Mouse (Mus musculus) heart, postnatal 0 days (tissue): Measurements from ENCODE around the gene Rnf215. TPM values are rescaled to one million over a fixed set of nuclear protein-coding genes. Genes with fewer than 3 reads are reported as not detected.

Experiments used
- ATAC-seq: fragments of 200-750 bp; cut with Nextera tagmentation; 2 replicates; pipeline ENCODE4 v1.8.0; 2017; ENCODE audit warnings: low read depth, moderate number of reproducible peaks, moderate library complexity; ENCODE audit not compliant: insufficient read depth
- DNase-seq: peaks from one replicate; pipeline ENCODE4 v3.0.0-alpha.2; 2016; ENCODE audit warnings: low spot score
- H3K27ac ChIP-seq: fragments of 300-500 bp; sonication (generic); 2 replicates; pipeline ENCODE4 v1.5.1; 2014; ENCODE audit warnings: low read depth, mild to moderate bottlenecking
- H3K27me3 ChIP-seq: fragments of 300-500 bp; sonication (generic); 2 replicates; pipeline ENCODE4 v1.6.1; 2014; ENCODE audit warnings: low read length, mixed read lengths; ENCODE audit not compliant: control insufficient read depth, insufficient read depth
- H3K36me3 ChIP-seq: fragments of 300-500 bp; sonication (generic); replicated peaks from 2 replicates; pipeline ENCODE4 v1.6.1; 2014; ENCODE audit warnings: low read length, mixed read lengths; ENCODE audit not compliant: control insufficient read depth, insufficient read depth
- H3K4me1 ChIP-seq: fragments of 300-500 bp; sonication (generic); 2 replicates; pipeline ENCODE4 v1.6.1; 2014; ENCODE audit warnings: antibody characterized with exemption; ENCODE audit not compliant: control insufficient read depth, insufficient read depth
- H3K4me2 ChIP-seq: fragments of 300-500 bp; sonication (generic); 2 replicates; pipeline ENCODE4 v1.6.1; 2014; ENCODE audit warnings: low read depth, mild to moderate bottlenecking, low read length, moderate library complexity
- H3K4me3 ChIP-seq: fragments of 300-500 bp; sonication (generic); 2 replicates; pipeline ENCODE4 v1.5.1; 2014; ENCODE audit warnings: low read depth, low read length
- H3K9ac ChIP-seq: fragments of 300-500 bp; sonication (generic); replicated peaks from 2 replicates; pipeline ENCODE4 v1.6.1; 2014; ENCODE audit warnings: low read depth, low read length, mixed read lengths
- H3K9me3 ChIP-seq: fragments of 300-500 bp; sonication (generic); replicated peaks from 2 replicates; pipeline ENCODE4 v1.6.1; 2016; ENCODE audit warnings: low read length; ENCODE audit not compliant: control insufficient read depth
- CTCF ChIP-seq: IDR thresholded peaks from 2 replicates; pipeline ENCODE4 v1.5.1; 2016; ENCODE audit warnings: antibody characterized with exemption, control low read depth, low read depth
- EP300 ChIP-seq: IDR thresholded peaks from 2 replicates; pipeline ENCODE4 v1.6.1; 2016; ENCODE audit warnings: antibody characterized with exemption, low read depth
- WGBS: fragments of 180-500 bp; shearing (Covaris S2); extraction: QIAGEN DNeasy Blood & Tissue Kit; methylation state at CpG from one replicate; pipeline ENCODE4 v1.1.7; 2014; 5-methylcytosine and 5-hydroxymethylcytosine counted together
- polyA plus RNA-seq: library from polyadenylated mRNA; unstranded; fragments of >200 nt; fragmentation: Nextera tagmentation; extraction: Ambion mirVana; gene quantifications from 2 replicates; pipeline ENCODE4 v1.2.1, GENCODE M21; 2015
- total RNA-seq: library from RNA; depleted of rRNA; stranded (reverse); fragments of >200 nt; gene quantifications from 2 replicates; pipeline ENCODE4 v1.2.3, GENCODE M21; 2014; ENCODE audit warnings: low replicate concordance

The Rnf215 gene
- total and polyA plus RNA-seq, 2 experiments from 2014 or later: 17.4 to 36.1 TPM

DNA sequence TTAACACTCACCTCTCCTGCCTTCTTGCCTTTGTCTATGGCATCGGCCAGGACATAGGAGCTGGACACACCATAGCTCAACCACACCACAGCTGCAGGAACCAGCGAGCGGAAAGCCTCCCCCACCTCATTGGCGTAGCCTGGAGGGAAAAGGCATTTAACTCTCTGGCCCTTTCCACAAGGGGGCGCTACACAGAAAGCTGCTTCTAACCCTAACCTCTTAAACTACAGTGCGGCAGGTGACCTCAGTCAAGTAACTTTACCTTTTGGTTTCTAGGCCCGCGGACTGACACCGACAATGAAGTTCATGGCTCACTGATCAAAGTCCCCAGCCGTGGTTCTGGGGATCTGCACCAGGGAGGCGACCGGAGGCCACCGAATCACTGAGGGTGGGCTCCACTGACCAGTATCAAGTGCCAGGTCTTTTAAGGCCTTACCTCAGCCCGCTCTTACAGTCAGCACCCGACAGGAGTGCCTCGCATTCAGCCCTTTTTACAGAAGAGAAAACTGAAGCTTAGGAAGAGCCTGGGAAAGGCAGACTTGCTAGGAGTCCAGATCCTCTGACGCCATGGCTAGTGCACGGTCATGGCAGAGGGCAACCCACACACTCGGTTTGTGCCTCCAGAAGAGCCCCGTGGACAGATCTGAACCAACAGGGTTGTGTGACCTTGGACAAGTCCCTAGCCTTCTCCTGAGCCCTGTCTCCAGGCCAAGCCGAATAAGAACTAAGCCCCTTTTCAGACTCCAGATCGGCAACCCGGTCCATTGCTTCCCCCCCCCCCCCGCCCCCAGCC is 40.4 kb upstream of the Rnf215 start:
- TF ChIP-seq CTCF (peak; percentile 72), EP300 (no peak)
- ATAC-seq: no peak
- Histone ChIP-seq H3K9me3 (peaks cover 8% of the 10 kb centered on the region), H3K36me3 (peaks cover 20% of the 10 kb centered on the region), H3K27me3 (no peaks in the 10 kb centered on the region), H3K4me3 (peak overlapping the region; percentile 59), H3K9ac (peak overlapping the region; percentile 59), H3K27ac (peak overlapping the region; percentile 89), H3K4me1 (peaks cover 12% of the 10 kb centered on the region), H3K4me2 (peak overlapping the region; percentile 71)
- DNase-seq: peak; percentile 52
- 8% methylated on average over 23 of the region's 24 CpGs for WGBS

GRCm38 (mm10) chr11:4095171-4096053 is 39.6 kb upstream of the Rnf215 start, which contains the start of gene Mtfp1:
Mtfp1 (minus strand) TSS chr11:4095445.
- WGBS: 7% methylated on average over 30 of the region's 34 CpGs
- ATAC-seq: peak; percentile 16
- TF ChIP-seq EP300 (no peak), CTCF (no peak)
- Histone ChIP-seq H3K4me3 (peak within 1 kb of the TSS; percentile 59), H3K27me3 (no peaks in the 10 kb centered on the region), H3K4me2 (peak within 1 kb of the TSS; percentile 71), H3K9ac (peak within 1 kb of the TSS; percentile 59), H3K36me3 (peaks cover 20% of the 10 kb centered on the region), H3K27ac (peak within 1 kb of the TSS; percentile 89), H3K4me1 (peaks cover 12% of the 10 kb centered on the region), H3K9me3 (peaks cover 8% of the 10 kb centered on the region)
- peak; percentile 80 for DNase-seq

GRCm38 (mm10) chr11:4096054-4096984 is 38.7 kb upstream of the Rnf215 start:
- peak; percentile 96 for ATAC-seq
- peak overlapping the region; percentile 54 for H3K9ac ChIP-seq
- H3K27ac ChIP-seq: peak overlapping the region; percentile 89
- peaks cover under 1% of the 10 kb centered on the region; the same call in 1 of the 2 replicates for H3K9me3 ChIP-seq
- peaks cover 12% of the 10 kb centered on the region for H3K4me1 ChIP-seq
- DNase-seq: peak; percentile 99
- H3K4me3 ChIP-seq: peak overlapping the region; percentile 59
- H3K4me2 ChIP-seq: peak overlapping the region; percentile 71
- no peak for TF ChIP-seq EP300
- TF ChIP-seq CTCF: no peak
- peaks cover 15% of the 10 kb centered on the region for H3K36me3 ChIP-seq
- whole genome bisulfite sequencing: 3% methylated on average over 45 of the region's 45 CpGs
- H3K27me3 ChIP-seq: no peaks in the 10 kb centered on the region

DNA sequence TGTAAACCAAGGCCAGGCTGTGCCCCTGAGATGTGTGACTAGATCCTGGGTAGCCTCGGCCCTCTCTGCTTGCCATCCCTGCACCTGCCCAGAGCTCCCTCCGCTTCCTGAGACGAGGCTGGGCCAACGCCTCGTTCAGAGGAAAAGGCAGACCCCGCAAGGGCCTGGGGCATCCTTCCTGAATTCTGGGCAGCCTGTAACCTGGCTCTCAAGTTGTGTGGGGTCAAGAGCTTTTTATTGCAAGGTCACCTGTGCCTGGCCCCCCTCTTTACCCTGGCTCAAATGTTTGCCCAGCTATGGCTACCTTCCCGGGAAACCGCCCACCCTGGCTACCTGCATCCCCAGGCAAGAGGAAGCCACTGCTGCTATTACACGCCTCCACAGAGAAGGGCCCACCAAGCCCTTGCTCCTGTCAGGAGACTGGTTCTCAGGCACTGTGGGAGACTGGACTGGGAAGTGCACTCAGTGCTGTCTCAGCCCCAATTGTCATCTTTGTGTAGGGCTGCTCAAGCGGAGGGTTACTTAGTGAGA is 37.8 kb upstream of the Rnf215 start:
- peak overlapping the region; percentile 67 for H3K4me2 ChIP-seq
- DNase-seq (no peak), ATAC-seq (0 out of 2 replicates have a peak, but pooled peaks have one; percentile 0)
- no peaks in the 10 kb centered on the region for H3K9me3 ChIP-seq
- H3K27me3 ChIP-seq: no peaks in the 10 kb centered on the region
- H3K9ac ChIP-seq: peak overlapping the region; percentile 54
- WGBS: 35% methylated on average over 10 of the region's 10 CpGs
- TF ChIP-seq EP300 (no peak), CTCF (no peak)
- H3K36me3 ChIP-seq: peaks cover 7% of the 10 kb centered on the region
- H3K4me1 ChIP-seq: peaks cover 12% of the 10 kb centered on the region
- peak overlapping the region; percentile 59 for H3K4me3 ChIP-seq
- H3K27ac ChIP-seq: peak overlapping the region; percentile 88
